Mouse (Mus musculus): ENCODE measurements around the gene Tjap1. TPM values are rescaled to one million over a fixed set of nuclear protein-coding genes. Genes with fewer than 3 reads are reported as not detected.

The Tjap1 gene
- polyA plus RNA-seq, 1 experiment from 2014 or later, result 29.3 TPM

GRCm38 (mm10) chr17:46301892-46302291 is 19.1 kb upstream of the Tjap1 start:
- Histone ChIP-seq H3K36me3 (ENCODE audit: control insufficient read depth, insufficient read depth) (peaks cover 35% of the 10 kb centered on the region; the same call in 1 of the 2 replicates), H3K9ac (ENCODE audit: low read depth, low read length) (no peak overlapping the region), H3K27ac (ENCODE audit: low read depth, low read length) (no peak overlapping the region), H3K27me3 (replicated peaks; ENCODE audit: control insufficient read depth, insufficient read depth, low read length) (peaks cover 18% of the 10 kb centered on the region), H3K4me2 (replicated peaks; ENCODE audit: low read depth) (no peak overlapping the region), H3K9me3 (ENCODE audit: control insufficient read depth) (no peaks in the 10 kb centered on the region), H3K4me3 (ENCODE audit: low read depth, low read length) (no peak overlapping the region), H3K4me1 (replicated peaks; ENCODE audit: control insufficient read depth, insufficient read depth, low read length) (peaks cover 3% of the 10 kb centered on the region; the same call in 1 of the 2 replicates)
- ATAC-seq, result no peak
- 81% methylated on average over 12 of the region's 12 CpGs for WGBS
- TF ChIP-seq CTCF (IDR thresholded peaks at IDR 0.05; ENCODE audit: low read depth), result no peak

GRCm38 (mm10) chr17:46298220-46298913 is 15.5 kb upstream of the Tjap1 start:
- peaks cover 41% of the 10 kb centered on the region for H3K27me3 ChIP-seq (replicated peaks; ENCODE audit: control insufficient read depth, insufficient read depth, low read length)
- under 1% methylated on average over 47 of the region's 48 CpGs for WGBS

GRCm38 (mm10) chr17:46297364-46298219 is 14.8 kb upstream of the Tjap1 start, which contains the start of gene Dlk2:
Dlk2 (plus strand) TSS chr17:46297421.
- Histone ChIP-seq H3K27me3 (replicated peaks; ENCODE audit: control insufficient read depth, insufficient read depth, low read length) (peaks cover 41% of the 10 kb centered on the region), H3K9ac (ENCODE audit: low read depth, low read length) (peak within 1 kb of the TSS; percentile 46; the same call in 1 of the 2 replicates), H3K27ac (ENCODE audit: low read depth, low read length) (no peak within 1 kb of the TSS), H3K4me3 (ENCODE audit: low read depth, low read length) (peak within 1 kb of the TSS; percentile 59), H3K36me3 (ENCODE audit: control insufficient read depth, insufficient read depth) (no peaks in the 10 kb centered on the region), H3K4me1 (replicated peaks; ENCODE audit: control insufficient read depth, insufficient read depth, low read length) (peaks cover 3% of the 10 kb centered on the region; the same call in 1 of the 2 replicates), H3K4me2 (replicated peaks; ENCODE audit: low read depth) (peak within 1 kb of the TSS; percentile 99), H3K9me3 (ENCODE audit: control insufficient read depth) (no peaks in the 10 kb centered on the region)
- no peak for TF ChIP-seq CTCF (IDR thresholded peaks at IDR 0.05; ENCODE audit: low read depth)
- WGBS, result under 1% methylated on average over 67 of the region's 86 CpGs
- ATAC-seq, result no peak

More at GRCm38 (mm10) chr17:46298220-46298913, 15.5 kb upstream of the Tjap1 start:
- Histone ChIP-seq H3K36me3 (ENCODE audit: control insufficient read depth, insufficient read depth) (peaks cover 5% of the 10 kb centered on the region; the same call in 1 of the 2 replicates), H3K9ac (ENCODE audit: low read depth, low read length) (peak overlapping the region; percentile 46; the same call in 1 of the 2 replicates), H3K4me2 (replicated peaks; ENCODE audit: low read depth) (peak overlapping the region; percentile 99), H3K4me3 (ENCODE audit: low read depth, low read length) (peak overlapping the region; percentile 59), H3K27ac (ENCODE audit: low read depth, low read length) (no peak overlapping the region), H3K4me1 (replicated peaks; ENCODE audit: control insufficient read depth, insufficient read depth, low read length) (peaks cover 3% of the 10 kb centered on the region; the same call in 1 of the 2 replicates), H3K9me3 (ENCODE audit: control insufficient read depth) (no peaks in the 10 kb centered on the region)
- ATAC-seq, result peak; percentile 79
- TF ChIP-seq CTCF (IDR thresholded peaks at IDR 0.05; ENCODE audit: low read depth), result peak; percentile 97

GRCm38 (mm10) chr17:46297028-46297363 is 14.2 kb upstream of the Tjap1 start:
- 16% methylated on average over 6 of the region's 6 CpGs for WGBS
- H3K36me3 ChIP-seq (ENCODE audit: control insufficient read depth, insufficient read depth), result no peaks in the 10 kb centered on the region
- H3K9ac ChIP-seq (ENCODE audit: low read depth, low read length), result no peak overlapping the region
- H3K27me3 ChIP-seq (replicated peaks; ENCODE audit: control insufficient read depth, insufficient read depth, low read length), result peaks cover 41% of the 10 kb centered on the region
- peak overlapping the region; percentile 59 for H3K4me3 ChIP-seq (ENCODE audit: low read depth, low read length)
- H3K9me3 ChIP-seq (ENCODE audit: control insufficient read depth), result no peaks in the 10 kb centered on the region
- TF ChIP-seq CTCF (IDR thresholded peaks at IDR 0.05; ENCODE audit: low read depth), result no peak
- no peak overlapping the region for H3K27ac ChIP-seq (ENCODE audit: low read depth, low read length)
- no peak for ATAC-seq
- H3K4me2 ChIP-seq (replicated peaks; ENCODE audit: low read depth), result peak overlapping the region; percentile 99
- peaks cover 3% of the 10 kb centered on the region; the same call in 1 of the 2 replicates for H3K4me1 ChIP-seq (replicated peaks; ENCODE audit: control insufficient read depth, insufficient read depth, low read length)

- H3K27ac ChIP-seq (ENCODE audit: low read depth, low read length), result no peak overlapping the region
- no peak overlapping the region for H3K4me3 ChIP-seq (ENCODE audit: low read depth, low read length)
- no peak overlapping the region for H3K9ac ChIP-seq (ENCODE audit: low read depth, low read length)
- peaks cover 3% of the 10 kb centered on the region; the same call in 1 of the 2 replicates for H3K4me1 ChIP-seq (replicated peaks; ENCODE audit: control insufficient read depth, insufficient read depth, low read length)
- no peaks in the 10 kb centered on the region for H3K9me3 ChIP-seq (ENCODE audit: control insufficient read depth)
- no peak overlapping the region for H3K4me2 ChIP-seq (replicated peaks; ENCODE audit: low read depth)
- H3K36me3 ChIP-seq (ENCODE audit: control insufficient read depth, insufficient read depth), result no peaks in the 10 kb centered on the region
- no peak for TF ChIP-seq CTCF (IDR thresholded peaks at IDR 0.05; ENCODE audit: low read depth)
- peaks cover 41% of the 10 kb centered on the region for H3K27me3 ChIP-seq (replicated peaks; ENCODE audit: control insufficient read depth, insufficient read depth, low read length)
- no peak for ATAC-seq
- WGBS, result 40% methylated on average over 6 of the region's 6 CpGs
Observed at GRCm38 (mm10) chr17:46296601-46297000, 13.8 kb upstream of the Tjap1 start.

- Histone ChIP-seq H3K27me3 (replicated peaks; ENCODE audit: control insufficient read depth, insufficient read depth, low read length) (no peaks in the 10 kb centered on the region), H3K4me2 (replicated peaks; ENCODE audit: low read depth) (no peak overlapping the region), H3K27ac (ENCODE audit: low read depth, low read length) (no peak overlapping the region), H3K9me3 (ENCODE audit: control insufficient read depth) (no peaks in the 10 kb centered on the region), H3K4me1 (replicated peaks; ENCODE audit: control insufficient read depth, insufficient read depth, low read length) (0 out of 2 replicates have a peak, but pooled peaks cover 5% of the 10 kb centered on the region), H3K9ac (ENCODE audit: low read depth, low read length) (no peak overlapping the region), H3K36me3 (ENCODE audit: control insufficient read depth, insufficient read depth) (no peaks in the 10 kb centered on the region), H3K4me3 (ENCODE audit: low read depth, low read length) (no peak overlapping the region)
- ATAC-seq, result 0 out of 2 replicates have a peak, but pooled peaks have one; percentile 22
- TF ChIP-seq CTCF (IDR thresholded peaks at IDR 0.05; ENCODE audit: low read depth), result peak; percentile 19; the same call in 1 of the 2 replicates
- WGBS, result 59% methylated on average over 11 of the region's 11 CpGs
Observed at GRCm38 (mm10) chr17:46287678-46288095, 4.9 kb upstream of the Tjap1 start.
